Mouse (Mus musculus) v-Abl transformed pro-B cells (cell line): ENCODE data around the gene Abca3.

Source experiments
- in situ Hi-C, 2 experiments: fragments of 400-800 bp; cut with MboI; formaldehyde crosslinking; loops; one replicate each; pipeline ENCODE4 v1.15.1; 2025; ENCODE audit not compliant: unreplicated experiment in 2 of 2

Abca3 gene

DNA sequence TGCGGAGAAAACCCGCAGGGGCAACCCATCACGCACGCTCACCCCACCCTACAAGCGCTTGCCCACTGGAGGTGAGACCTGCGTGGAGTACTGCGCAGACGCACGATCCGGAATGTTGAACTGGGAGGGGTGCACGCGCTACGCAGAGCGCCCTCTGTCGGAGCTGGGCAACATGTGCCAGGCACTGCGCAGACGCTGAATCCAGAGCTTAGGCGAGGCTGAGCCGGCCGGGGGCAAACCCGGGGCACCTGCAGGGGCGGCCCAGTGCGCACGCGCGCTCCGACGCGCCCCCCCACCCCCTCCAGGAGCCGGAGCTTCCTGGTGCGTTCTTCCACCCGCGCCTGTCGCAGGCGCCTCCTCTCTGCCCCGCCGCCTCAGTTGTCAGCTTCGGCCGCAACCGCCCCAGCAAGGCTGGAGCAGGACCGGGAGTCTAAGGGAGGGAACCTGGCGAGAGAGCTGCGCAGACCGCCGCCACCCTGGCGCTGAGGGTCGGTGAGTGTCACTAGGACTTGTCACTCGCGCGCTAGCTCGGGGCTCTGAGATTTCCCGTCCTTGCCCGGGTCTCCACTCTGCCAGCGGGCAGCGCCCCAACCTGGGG, at the start of gene Abca3:
Gene Abca3, plus strand, starts transcription at position 191 of the 598 bp plus-strand sequence.
- in situ Hi-C loops, result no loop called here

DNA sequence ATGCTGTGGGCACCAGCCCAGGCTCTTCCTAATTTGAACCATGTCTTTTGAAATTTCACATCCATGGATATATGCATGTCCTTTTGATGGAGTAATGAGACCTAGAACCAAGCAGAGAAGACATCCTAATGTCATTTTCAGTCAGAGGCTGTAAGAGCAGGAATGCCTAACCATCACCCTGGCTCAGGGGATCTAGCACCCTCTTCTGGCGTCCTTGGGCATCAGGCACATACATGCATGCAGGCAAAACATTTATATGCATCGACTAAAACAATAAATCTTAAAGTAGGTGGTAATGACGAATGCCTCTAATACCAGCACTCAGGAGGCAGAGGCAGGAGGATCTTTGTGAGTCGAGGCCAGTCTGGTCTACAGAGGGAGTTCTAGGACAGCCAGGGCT, 44.2 kb upstream of the Abca3 start:
- in situ Hi-C loops, result no loop called here

DNA sequence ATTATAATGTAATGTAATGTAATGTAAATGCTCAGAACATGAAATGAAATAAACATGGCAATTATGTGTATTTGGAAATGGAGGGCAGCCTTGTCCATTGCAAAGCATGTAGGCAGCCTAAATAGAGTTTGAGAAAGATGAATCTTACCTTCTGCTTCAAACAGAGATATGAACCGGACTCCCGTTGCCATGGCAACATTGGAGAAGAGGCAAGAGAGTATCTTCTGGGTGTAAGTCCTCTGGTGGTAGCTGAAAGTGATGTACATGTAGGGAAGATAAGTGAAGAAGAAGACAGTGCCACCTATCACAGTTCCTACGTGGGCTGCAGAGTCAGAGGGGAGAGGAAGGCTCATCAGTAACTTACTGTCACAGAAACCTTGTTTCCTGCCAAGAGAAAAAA, 30.9 kb upstream of the Abca3 start:
- in situ Hi-C loops, result no loop called here

- in situ Hi-C loops, result no loop called here
Observed at GRCm38 (mm10) chr17:24325051-24325450, 26.7 kb upstream of the Abca3 start.

DNA sequence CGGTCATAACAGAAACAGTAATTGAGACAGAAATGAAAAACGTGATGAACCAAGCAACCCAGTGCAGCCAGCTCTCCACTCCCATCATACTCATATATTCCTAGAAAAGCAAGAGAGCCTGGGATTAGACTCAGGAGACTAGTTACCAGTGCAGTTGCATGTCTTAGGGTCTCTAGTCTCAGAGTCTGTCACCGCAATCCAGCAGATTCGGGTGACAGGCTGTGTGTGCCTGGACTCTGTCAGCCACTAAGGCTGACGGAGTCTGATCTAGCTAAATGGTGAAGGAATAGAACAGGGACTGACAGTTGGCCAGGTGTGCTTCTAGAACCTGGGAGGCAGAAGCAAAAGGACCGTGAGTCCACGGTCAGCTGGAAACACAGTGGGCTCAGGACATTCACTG, 24.1 kb upstream of the Abca3 start:
- in situ Hi-C loops, result no loop called here

DNA sequence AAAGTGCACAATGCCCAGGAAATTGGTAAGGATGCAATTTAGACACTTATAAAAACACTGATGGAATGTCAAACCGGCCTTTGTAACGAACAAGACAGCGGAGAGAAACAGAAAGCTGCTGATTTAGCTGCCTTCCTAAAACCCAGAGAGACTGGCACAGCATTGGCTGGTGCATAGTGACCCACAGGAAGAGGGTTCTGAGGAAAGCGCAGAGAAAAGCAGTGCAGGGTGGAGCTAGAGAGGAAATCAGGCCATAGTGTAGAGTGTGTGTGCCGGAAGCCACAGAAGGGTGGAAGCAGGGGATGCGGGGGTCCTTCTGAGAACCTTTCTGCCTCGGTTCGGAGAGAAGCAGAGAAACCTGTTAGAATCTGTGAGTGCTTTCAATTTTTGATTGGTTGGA, 7.1 kb upstream of the Abca3 start:
- in situ Hi-C loops, result no loop called here

DNA sequence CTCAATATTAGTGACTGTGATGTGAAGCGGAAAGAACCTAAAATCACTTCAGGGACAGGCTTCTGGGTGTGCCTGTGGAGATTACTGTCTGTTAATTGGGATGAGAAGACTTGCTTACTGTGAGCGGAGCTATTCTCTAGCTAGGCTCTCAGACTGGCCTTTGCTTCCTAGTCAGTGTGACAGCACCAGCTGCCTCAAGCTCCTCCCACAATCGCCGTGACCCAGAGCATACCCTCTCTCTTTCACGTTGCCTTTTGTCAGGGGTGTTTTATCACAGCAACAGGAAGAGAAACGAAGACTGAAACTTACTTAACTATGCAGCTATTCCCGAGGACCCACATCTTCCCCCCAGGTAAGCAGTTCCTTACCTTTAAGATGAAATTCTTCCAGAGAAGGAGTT, 4.9 kb upstream of the Abca3 start:
- in situ Hi-C loops, result no loop called here

GRCm38 (mm10) chr17:24349176-24349575, 2.6 kb upstream of the Abca3 start:
- in situ Hi-C loops, result no loop called here

GRCm38 (mm10) chr17:24350926-24351759, 607 bp upstream of the Abca3 start, which contains the start of gene Abca17:
Gene Abca17, minus strand, starts transcription at chr17:24351068.
- in situ Hi-C loops, result no loop called here

DNA sequence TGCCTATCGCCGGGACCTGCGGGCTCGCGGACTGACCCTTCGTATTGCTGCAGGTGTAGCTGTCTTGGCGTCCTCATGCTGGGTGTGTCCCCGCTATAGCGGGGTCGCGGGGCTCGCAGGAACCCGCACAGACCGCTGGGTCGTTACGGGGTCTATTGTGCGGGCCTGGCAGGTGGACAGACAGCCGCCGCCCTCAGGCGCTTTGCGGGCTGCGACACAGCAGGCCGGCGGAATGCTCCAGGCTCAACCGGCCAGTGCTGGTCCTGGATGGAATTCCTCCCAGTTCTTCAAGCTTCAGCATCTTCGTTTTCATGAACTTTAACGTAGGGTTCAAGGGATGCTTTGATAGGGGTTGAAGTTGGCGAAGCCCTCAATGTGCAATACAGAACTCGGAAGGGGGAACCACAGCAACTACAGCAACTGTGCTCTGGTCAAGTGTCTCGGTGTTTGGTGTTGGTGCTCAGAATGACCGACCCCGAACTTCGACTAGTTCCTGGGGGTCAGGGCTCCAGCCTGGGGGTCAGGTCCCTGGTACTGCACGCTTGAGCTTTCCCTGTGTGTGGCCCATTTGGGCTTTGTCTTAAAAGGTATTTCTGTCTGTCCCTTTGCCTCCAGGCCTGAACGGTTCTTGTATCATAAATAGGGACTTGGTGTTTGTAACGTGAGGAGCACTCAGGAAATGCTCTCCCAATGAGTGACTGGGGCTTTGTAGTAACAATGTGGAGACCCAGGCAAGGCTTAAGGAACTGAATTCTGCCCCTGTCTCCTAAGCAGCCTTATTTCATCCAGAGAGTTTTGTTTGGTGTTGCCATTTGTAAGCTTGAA, 832 bp downstream of the Abca3 start:
- in situ Hi-C loops, result no loop called here

DNA sequence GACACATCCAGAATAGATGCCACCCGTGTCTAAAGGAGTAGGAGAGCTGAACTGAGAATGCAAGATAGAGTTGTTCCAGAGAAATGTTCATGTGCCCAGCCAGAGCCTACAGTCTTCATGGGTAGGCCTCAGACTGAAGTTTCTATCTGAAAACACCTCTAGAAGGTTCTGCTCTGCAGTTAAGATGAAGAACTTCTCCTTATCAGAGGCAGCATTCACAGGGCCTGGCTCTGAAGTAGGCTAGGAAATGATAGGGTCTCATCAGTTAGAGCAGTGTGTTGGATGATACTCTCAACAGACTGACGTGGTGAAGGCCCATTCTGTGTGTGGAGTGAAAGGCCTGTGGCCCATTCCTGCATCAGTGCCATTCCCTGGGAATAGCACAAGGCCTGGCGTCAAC, 2.2 kb downstream of the Abca3 start:
- in situ Hi-C loops, result no loop called here

GRCm38 (mm10) chr17:24355284-24355683, 3.5 kb downstream of the Abca3 start:
- in situ Hi-C loops, result no loop called here

- in situ Hi-C loops, result no loop called here
Observed at GRCm38 (mm10) chr17:24359006-24359405, 7.3 kb downstream of the Abca3 start.

DNA sequence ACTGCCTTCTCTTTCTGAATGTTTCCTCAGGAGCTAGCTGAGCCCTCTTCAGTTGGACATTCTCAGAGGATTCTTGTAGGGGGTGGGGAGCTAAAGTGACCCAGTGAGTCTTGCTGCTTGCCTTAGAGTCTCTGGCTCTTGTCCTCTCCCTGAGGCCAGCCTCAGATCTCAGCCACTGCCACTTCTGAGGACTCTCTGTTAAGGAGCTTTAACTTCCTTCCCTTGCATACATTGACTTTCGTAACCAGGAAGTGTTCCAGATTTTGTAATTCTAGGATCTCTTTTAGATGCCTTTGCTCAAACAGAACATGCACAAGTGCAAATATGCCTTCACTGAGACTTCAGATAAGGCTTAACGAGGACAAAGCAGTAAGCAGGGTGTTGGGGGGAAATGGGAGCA, 8.2 kb downstream of the Abca3 start:
- in situ Hi-C loops, result no loop called here

DNA sequence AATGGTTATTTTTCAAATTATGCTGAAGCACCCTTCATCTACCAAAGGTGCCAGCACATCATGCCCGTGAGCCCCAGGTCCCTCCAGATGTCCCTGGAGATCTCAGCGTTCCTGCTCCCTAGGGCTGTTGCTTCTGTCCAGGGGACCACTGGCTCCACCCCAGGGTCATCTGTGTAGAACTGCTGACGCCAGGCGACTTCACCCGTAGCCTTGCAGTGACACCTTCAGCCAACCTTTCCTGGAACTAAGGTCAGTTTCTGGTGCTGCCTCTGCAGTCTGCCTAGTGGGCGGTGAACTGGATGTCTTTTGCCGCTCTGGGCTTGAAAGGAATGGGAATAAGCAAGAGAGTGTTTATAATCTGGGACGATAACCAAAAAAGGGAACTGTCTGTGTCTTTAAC, 9.1 kb downstream of the Abca3 start:
- in situ Hi-C loops, result no loop called here

DNA sequence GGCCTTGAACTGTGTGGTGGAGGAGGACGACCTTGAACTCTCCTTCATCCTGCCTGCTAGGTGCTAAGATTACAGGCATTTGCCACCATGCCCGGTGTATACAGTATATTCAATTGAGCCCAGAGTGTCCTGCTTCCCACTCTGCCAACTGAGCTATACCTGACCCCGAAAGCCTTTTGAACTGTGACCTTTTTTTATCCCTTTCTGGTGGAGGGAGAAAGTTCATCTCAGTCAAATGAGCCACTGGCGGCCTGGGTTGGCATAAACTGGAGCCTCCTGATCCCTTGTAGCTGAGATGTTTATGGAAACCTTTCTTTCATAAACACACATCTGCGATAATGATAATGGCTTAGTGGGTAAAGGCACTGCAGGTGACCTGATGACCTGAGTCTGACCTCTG, 9.5 kb downstream of the Abca3 start:
- in situ Hi-C loops, result no loop called here

DNA sequence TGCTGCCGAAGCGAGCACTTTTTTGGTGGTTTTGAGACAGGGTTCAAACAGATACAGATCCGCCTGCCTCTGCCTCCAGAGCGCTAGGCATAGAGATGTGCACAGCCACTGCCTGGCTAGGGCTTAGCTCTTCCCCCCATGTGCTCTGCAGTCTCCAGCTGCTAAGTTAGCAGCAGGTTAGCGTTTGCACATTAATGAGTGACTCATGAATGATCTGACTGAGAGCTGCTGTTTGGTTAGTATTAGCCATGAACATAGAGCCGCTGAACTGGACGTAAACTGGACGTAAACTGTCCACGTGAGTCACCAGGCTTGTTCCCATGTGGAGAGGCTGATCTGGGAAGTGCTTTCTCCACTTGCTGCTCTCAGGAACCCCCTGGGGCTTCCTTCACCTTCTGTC, 10.8 kb downstream of the Abca3 start:
- in situ Hi-C loops, result no loop called here

DNA sequence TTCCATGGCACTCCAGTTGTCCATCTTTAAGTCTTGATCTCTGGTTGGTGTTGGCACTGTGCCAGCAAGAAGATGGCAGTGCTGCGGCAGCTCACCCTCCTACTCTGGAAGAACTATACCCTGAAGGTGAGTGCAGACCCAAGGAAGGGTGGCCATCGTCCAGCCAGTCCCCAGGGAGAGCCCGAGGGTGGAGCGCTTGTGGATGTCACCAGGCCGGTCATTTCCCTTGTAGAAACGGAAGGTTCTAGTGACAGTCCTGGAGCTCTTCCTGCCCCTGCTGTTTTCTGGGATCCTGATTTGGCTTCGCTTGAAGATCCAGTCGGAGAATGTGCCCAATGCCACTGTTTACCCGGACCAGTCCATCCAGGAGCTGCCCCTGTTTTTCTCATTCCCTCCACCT, 12.7 kb downstream of the Abca3 start:
- in situ Hi-C loops, result no loop called here

DNA sequence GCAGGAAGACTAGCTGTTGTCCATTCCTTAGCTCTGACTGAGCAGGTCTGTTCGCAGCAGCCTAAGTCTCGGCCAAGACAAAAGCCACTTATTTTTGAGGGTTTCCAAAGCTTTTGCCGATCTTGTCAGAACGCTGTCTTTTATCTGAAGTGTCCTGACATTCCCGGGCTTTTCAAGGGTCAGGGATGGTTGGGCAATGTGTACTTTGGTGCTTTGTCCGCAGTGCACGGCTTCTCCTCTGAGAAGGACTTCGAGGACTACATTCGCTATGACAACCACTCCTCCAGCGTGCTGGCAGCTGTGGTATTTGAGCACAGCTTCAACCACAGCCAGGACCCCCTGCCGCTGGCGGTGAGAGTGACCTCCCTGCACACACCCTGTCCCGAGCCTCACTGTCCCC, 14.1 kb downstream of the Abca3 start:
- in situ Hi-C loops, result no loop called here

GRCm38 (mm10) chr17:24375094-24375712, 23.5 kb downstream of the Abca3 start:
- in situ Hi-C loops, result no loop called here

- in situ Hi-C loops, result no loop called here
Observed at GRCm38 (mm10) chr17:24375886-24376285, 24.1 kb downstream of the Abca3 start.
